Mouse (Mus musculus): ENCODE measurements around the gene Kdm2a. TPM values are rescaled to one million over a fixed set of nuclear protein-coding genes. Genes with fewer than 3 reads are reported as not detected.

The Kdm2a gene
- polyA plus RNA-seq, 1 experiment: 74.3 TPM

GRCm38 (mm10) chr19:4430091-4430620 lies 32.1 kb upstream of the Kdm2a start:
- no peak for DNase-seq
- Histone ChIP-seq H3K4me3 (ENCODE audit: insufficient read depth, low read depth, low read length) (no peak overlapping the region), H3K27me3 (replicated peaks; ENCODE audit: control insufficient read depth, insufficient read depth, low read length) (no peaks in the 10 kb centered on the region), H3K36me3 (ENCODE audit: control insufficient read depth, insufficient read depth, low read length) (no peaks in the 10 kb centered on the region), H3K4me1 (ENCODE audit: control insufficient read depth, insufficient read depth, low read length) (no peaks in the 10 kb centered on the region), H3K27ac (ENCODE audit: insufficient read depth, low read depth, low read length) (no peak overlapping the region)
- TF ChIP-seq CTCF (conservative IDR thresholded peaks at IDR 0.05; ENCODE audit: insufficient read depth, insufficient read length, low read depth, low read length) (no peak), POLR2A (IDR thresholded peaks at IDR 0.05; ENCODE audit: low read depth, low read length) (no peak)
- 75% methylated on average over 4 of the region's 4 CpGs for WGBS

DNA sequence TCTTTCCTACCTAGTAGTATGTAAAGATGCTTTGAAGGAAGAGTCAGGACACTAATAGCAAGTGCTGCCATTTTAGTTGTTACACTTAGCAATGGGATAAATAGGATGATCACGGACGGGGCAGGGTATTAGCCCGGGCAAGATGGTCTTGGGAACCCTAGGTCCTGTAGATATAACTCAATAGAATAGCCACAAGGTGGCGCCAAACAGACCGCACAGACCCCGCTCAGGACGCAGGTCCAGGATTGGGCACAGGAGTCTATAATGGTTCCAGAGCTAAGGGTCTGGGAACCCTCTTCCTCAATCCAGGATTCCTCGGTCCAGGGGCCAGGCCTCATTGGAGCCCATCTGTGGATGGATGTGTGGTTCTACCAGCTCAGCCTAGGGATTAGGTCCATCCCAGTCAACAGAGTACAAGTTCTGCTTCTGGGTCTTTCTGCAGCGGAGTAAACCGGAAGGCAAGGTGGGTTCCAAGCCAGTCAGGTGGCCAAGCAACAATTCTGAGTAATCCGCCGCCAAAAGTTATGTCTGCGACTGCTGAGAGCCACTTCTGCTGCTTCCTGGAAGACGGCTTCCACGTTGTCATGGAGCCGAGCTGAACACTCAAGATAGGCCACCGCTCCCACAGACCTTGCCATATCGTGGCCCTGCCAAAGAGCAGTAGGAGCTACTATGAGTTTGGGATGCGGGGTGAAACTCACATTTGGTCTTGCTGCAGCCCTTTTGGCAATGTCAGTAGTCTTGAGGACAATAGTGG lies 27.7 kb upstream of the Kdm2a start:
- Histone ChIP-seq H3K27ac (ENCODE audit: insufficient read depth, low read depth, low read length) (no peak overlapping the region), H3K4me3 (ENCODE audit: insufficient read depth, low read depth, low read length) (no peak overlapping the region), H3K36me3 (ENCODE audit: control insufficient read depth, insufficient read depth, low read length) (no peaks in the 10 kb centered on the region), H3K27me3 (replicated peaks; ENCODE audit: control insufficient read depth, insufficient read depth, low read length) (no peaks in the 10 kb centered on the region), H3K4me1 (ENCODE audit: control insufficient read depth, insufficient read depth, low read length) (no peaks in the 10 kb centered on the region)
- 73% methylated on average over 19 of the region's 19 CpGs for WGBS
- TF ChIP-seq POLR2A (IDR thresholded peaks at IDR 0.05; ENCODE audit: low read depth, low read length) (no peak), CTCF (conservative IDR thresholded peaks at IDR 0.05; ENCODE audit: insufficient read depth, insufficient read length, low read depth, low read length) (peak; percentile 62)
- peak; percentile 62 for DNase-seq

- 88% methylated on average over 3 of the region's 3 CpGs for WGBS
- Histone ChIP-seq H3K27ac (ENCODE audit: insufficient read depth, low read depth, low read length) (no peak overlapping the region), H3K27me3 (replicated peaks; ENCODE audit: control insufficient read depth, insufficient read depth, low read length) (no peaks in the 10 kb centered on the region), H3K36me3 (ENCODE audit: control insufficient read depth, insufficient read depth, low read length) (no peaks in the 10 kb centered on the region), H3K4me1 (ENCODE audit: control insufficient read depth, insufficient read depth, low read length) (no peaks in the 10 kb centered on the region), H3K4me3 (ENCODE audit: insufficient read depth, low read depth, low read length) (no peak overlapping the region)
- no peak for TF ChIP-seq CTCF (conservative IDR thresholded peaks at IDR 0.05; ENCODE audit: insufficient read depth, insufficient read length, low read depth, low read length)
- TF ChIP-seq POLR2A (IDR thresholded peaks at IDR 0.05; ENCODE audit: low read depth, low read length): no peak
- DNase-seq: no peak
Observed at GRCm38 (mm10) chr19:4423021-4423420, 24.9 kb upstream of the Kdm2a start.

GRCm38 (mm10) chr19:4422581-4422980 lies 24.5 kb upstream of the Kdm2a start:
- no peaks in the 10 kb centered on the region for H3K4me1 ChIP-seq (ENCODE audit: control insufficient read depth, insufficient read depth, low read length)
- 90% methylated on average over 3 of the region's 3 CpGs for WGBS
- H3K4me3 ChIP-seq (ENCODE audit: insufficient read depth, low read depth, low read length): no peak overlapping the region
- TF ChIP-seq POLR2A (IDR thresholded peaks at IDR 0.05; ENCODE audit: low read depth, low read length): no peak
- TF ChIP-seq CTCF (conservative IDR thresholded peaks at IDR 0.05; ENCODE audit: insufficient read depth, insufficient read length, low read depth, low read length): no peak
- no peaks in the 10 kb centered on the region for H3K27me3 ChIP-seq (replicated peaks; ENCODE audit: control insufficient read depth, insufficient read depth, low read length)
- no peaks in the 10 kb centered on the region for H3K36me3 ChIP-seq (ENCODE audit: control insufficient read depth, insufficient read depth, low read length)
- DNase-seq: peak; percentile 49
- H3K27ac ChIP-seq (ENCODE audit: insufficient read depth, low read depth, low read length): no peak overlapping the region

DNA sequence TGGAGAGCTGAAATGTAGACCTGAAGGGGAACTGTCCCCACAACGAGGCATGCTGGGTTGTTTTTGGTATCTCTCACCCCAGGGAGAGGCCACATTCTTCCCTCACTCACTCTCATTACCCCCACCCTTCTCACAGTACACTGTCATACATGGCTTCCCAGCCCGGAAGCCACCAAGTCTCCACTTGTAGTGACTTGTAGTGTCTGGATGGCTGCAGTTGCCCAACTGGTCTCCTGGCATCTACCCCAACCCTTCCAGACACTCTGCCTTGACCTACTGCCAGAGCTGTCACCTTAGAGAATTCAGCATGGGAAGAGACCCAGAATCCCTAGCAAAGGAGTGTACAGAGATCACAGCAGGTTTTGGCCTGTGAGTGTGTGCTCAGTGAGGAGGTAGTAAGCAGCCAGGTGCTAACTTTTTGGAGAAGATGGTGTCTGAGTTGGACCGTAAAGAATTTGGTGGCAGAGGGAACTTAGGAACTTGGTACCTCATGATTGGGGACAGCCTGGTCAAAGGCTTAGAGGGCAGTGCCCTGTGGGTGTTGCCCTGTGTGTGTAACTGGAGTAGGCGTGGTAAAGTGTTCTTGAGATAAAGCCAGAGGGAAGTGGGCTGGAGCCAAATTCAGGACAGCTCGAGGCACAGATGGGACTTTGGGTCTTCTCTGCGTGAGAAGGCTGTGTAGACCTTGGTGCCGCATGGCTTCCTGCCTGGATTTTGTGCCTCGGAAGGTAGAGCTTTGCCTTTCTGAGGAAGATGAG lies 22.2 kb upstream of the Kdm2a start:
- no peaks in the 10 kb centered on the region for H3K4me1 ChIP-seq (ENCODE audit: control insufficient read depth, insufficient read depth, low read length)
- no peak overlapping the region for H3K27ac ChIP-seq (ENCODE audit: insufficient read depth, low read depth, low read length)
- H3K4me3 ChIP-seq (ENCODE audit: insufficient read depth, low read depth, low read length): no peak overlapping the region
- TF ChIP-seq POLR2A (IDR thresholded peaks at IDR 0.05; ENCODE audit: low read depth, low read length) (no peak), CTCF (conservative IDR thresholded peaks at IDR 0.05; ENCODE audit: insufficient read depth, insufficient read length, low read depth, low read length) (no peak)
- no peaks in the 10 kb centered on the region for H3K27me3 ChIP-seq (replicated peaks; ENCODE audit: control insufficient read depth, insufficient read depth, low read length)
- WGBS: 64% methylated on average over 8 of the region's 8 CpGs
- peak; percentile 69 for DNase-seq
- H3K36me3 ChIP-seq (ENCODE audit: control insufficient read depth, insufficient read depth, low read length): no peaks in the 10 kb centered on the region

DNA sequence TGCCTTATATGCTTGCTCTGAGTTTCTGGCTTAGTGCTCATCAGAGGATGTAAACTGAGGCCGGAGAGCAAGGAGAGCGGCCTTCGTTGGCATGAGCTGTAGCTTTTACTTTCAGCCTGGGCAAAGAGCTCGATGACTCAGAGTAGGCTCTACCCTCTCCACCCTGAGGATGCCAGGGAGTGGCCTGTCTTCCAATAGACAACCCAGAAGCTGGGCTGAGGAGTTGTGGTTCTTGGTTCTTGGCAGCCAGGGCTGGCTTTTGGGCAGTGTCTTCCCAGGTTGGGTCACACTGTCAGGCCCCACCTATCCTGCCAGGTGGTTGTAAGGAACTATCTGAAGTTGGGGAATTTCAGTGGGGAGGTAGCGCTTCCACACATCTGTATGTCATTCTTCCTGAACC lies 21.6 kb upstream of the Kdm2a start:
- no peak for TF ChIP-seq CTCF (conservative IDR thresholded peaks at IDR 0.05; ENCODE audit: insufficient read depth, insufficient read length, low read depth, low read length)
- WGBS: 90% methylated on average over 5 of the region's 5 CpGs
- Histone ChIP-seq H3K27me3 (replicated peaks; ENCODE audit: control insufficient read depth, insufficient read depth, low read length) (no peaks in the 10 kb centered on the region), H3K4me3 (ENCODE audit: insufficient read depth, low read depth, low read length) (no peak overlapping the region), H3K36me3 (ENCODE audit: control insufficient read depth, insufficient read depth, low read length) (no peaks in the 10 kb centered on the region), H3K27ac (ENCODE audit: insufficient read depth, low read depth, low read length) (no peak overlapping the region), H3K4me1 (ENCODE audit: control insufficient read depth, insufficient read depth, low read length) (no peaks in the 10 kb centered on the region)
- DNase-seq: no peak

DNA sequence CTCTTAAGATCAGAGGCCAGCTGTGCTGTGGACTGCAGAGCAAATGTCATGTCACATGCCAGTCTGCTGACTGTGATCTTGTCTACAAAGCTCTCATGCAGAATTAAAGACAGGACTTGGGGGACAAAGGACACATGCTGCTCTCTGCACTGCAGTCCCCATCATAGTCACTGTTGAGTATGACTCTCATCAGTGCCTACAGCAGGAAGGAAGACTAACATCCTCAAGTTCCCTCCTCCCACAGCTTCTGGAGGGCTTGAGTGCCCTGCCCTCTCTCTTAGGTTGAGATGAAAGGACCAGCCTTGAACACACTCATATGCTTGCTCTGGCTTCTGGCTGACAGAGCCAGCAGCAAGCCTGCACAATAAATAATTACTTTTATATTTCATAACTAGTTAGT lies 19.6 kb upstream of the Kdm2a start:
- H3K4me3 ChIP-seq (ENCODE audit: insufficient read depth, low read depth, low read length): no peak overlapping the region
- H3K4me1 ChIP-seq (ENCODE audit: control insufficient read depth, insufficient read depth, low read length): no peaks in the 10 kb centered on the region
- no peak for DNase-seq
- no peak overlapping the region for H3K27ac ChIP-seq (ENCODE audit: insufficient read depth, low read depth, low read length)
- TF ChIP-seq CTCF (conservative IDR thresholded peaks at IDR 0.05; ENCODE audit: insufficient read depth, insufficient read length, low read depth, low read length) (no peak), POLR2A (IDR thresholded peaks at IDR 0.05; ENCODE audit: low read depth, low read length) (no peak)
- H3K27me3 ChIP-seq (replicated peaks; ENCODE audit: control insufficient read depth, insufficient read depth, low read length): no peaks in the 10 kb centered on the region
- no peaks in the 10 kb centered on the region for H3K36me3 ChIP-seq (ENCODE audit: control insufficient read depth, insufficient read depth, low read length)

Data from kidney, adult 2 months (tissue).